Mouse (Mus musculus): ENCODE measurements around the gene Metap2.

Metap2 gene

GRCm38 (mm10) chr10:93897043-93897646, at the start of gene Metap2:
Metap2 (minus strand) TSS chr10:93897093.
- no peak for DNase-seq

DNA sequence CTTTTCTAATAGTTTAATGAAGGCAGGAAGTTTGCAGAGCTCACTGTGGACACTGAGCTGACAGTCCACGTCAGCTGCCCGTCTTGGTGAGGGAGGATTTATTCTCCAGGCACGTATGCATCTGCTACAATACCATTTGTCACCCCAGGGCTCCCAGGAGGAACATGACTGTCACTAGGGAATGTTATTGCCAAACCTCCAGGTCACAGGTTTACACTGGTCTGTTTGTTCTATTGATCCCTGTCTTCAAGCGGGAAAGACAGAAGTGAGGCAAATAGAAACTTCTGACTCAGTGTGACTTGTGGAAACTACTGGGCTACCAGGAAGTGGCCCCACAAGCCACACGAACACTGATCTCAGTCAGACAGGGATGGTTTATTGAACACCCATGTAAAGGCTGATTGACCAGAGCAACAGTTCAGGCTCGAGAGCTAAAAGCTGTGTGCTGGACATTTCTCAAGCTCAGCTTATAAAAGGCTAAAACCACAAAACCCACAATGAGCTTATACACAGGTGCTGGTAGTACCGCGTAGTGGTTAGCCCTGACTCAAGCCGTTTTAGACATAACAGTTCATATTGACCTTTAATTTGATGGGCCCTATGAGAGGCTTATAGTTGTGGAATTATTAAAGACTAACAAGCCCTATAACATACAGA, 49.1 kb upstream of the Metap2 start:
- no peak for DNase-seq

DNA sequence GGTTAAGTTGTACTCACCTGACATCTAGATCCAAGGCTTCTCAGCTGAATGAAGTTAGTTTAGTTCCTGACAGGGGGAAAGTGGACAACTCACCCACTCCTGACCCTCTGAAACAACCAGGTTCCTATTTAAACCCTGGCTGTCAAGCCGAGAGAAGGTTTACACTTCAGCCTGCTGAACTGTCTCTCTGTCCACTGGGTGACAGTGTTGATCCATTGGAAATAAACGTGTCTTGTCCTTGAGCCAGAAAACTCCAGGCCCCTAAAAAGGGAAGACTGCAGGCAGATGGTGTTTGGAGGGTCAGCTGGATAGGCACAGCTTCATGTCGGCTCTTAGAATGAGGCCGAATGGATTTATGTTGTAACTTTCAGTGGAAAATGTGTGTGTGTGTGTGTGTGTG, 48.5 kb upstream of the Metap2 start:
- peak; percentile 27 to 29 for DNase-seq

DNA sequence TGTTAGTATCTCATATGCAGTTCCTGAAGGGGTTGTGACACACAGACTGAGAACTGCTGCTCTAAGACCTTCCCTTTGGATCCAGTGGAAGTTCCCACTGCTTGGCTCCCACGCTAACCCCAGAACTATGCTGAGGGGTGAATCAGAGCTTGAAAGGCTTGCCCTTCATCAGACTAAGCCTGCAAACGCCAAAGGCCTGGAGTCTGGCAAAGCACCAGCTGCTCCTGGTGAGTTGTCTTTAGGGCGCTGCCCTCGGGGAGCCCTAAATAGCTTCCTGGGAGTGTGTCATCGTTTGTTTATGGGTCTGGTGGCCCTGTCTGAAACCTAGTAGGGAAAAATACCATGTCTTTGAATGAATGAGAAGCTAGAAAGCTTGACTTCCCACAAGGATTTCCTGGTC, 47.3 kb upstream of the Metap2 start:
- peak in 1 of 2 experiments; percentile 8 for DNase-seq

- no peak for DNase-seq
These were observed 43.4 kb upstream of the Metap2 start for GRCm38 (mm10) chr10:93940279-93940678.

DNA sequence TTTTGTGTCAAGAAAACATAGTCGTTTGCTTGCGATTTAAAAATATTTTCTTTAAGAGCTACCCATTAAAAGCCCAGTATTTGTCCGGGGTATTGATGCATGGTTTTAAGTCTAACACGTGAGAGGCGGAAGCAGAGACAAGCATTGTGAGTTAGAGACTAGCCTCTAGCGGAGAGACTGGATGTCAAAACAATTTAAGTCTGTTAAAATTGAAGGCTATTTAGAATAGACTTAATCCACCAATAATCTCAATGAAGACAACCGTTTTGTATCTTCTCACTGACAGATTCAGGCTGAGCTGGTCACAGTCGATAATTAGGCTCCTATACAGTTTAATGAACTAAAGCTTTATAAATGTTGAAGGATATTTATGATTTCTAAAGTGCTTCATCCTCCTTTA, 42.8 kb upstream of the Metap2 start:
- no peak for DNase-seq

DNA sequence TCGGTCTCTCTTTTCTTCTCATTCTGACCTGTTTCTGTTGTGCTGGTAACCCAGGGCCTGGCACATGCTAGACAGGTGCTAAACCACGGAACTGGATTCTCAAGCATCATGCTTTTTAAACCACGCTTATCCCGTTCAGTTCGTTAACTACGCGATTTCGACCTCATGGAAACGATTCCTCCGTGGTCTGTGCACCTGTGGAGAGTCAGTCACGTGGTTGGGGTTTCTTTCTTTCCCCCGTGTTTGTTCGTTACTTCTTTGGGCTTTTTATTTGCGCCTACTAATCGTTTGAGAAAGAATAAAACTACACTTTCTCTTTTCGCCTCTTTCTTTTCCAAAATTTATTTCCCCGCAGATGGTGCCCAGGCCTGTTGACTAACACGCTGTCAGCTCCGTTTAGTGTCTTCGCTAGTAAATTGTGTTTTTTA, 42.0 kb upstream of the Metap2 start:
- no peak for DNase-seq

DNA sequence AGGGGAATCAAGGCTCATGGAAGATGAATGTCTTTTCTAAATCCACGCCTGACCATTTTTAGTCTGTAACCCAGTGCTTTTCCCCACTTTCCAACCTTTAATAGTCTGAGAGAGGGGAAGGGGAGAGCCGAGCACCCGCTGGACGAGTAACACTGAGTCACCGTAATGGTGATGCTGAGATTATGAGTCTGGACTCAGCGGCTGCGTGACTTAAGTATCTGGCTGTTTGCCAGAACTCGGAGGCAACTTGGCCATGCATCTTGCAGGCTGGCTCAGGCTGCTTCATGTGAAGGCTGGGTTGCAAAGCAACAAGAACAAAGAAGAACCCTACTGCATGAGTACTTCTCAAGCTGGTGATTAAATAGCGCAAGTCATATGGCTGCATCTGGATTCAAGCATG, 37.1 kb upstream of the Metap2 start:
- peak in 1 of 2 experiments; percentile 8 for DNase-seq

GRCm38 (mm10) chr10:93932861-93933260, 36.0 kb upstream of the Metap2 start:
- DNase-seq, result no peak

GRCm38 (mm10) chr10:93932020-93932419, 35.1 kb upstream of the Metap2 start:
- no peak for DNase-seq

DNA sequence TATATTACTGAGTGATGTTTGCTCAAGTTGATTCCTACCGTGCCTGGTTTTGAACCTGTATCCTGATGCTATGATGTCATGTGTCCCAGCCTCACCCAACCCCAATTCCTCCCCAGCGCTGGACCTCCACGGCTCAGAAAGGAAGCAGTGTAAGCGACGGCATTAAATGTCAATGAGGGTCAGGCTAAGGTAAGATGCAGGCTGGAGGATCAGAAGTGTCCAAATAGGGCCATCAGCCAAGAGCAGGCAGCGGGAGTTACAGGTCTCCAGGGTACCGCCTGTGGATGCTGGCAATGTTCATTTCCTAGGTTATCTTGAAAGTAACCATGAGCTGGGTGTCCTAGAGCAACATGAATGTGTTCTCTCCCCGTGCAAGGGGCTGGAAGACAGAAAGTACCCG, 34.5 kb upstream of the Metap2 start:
- DNase-seq, result no peak

DNA sequence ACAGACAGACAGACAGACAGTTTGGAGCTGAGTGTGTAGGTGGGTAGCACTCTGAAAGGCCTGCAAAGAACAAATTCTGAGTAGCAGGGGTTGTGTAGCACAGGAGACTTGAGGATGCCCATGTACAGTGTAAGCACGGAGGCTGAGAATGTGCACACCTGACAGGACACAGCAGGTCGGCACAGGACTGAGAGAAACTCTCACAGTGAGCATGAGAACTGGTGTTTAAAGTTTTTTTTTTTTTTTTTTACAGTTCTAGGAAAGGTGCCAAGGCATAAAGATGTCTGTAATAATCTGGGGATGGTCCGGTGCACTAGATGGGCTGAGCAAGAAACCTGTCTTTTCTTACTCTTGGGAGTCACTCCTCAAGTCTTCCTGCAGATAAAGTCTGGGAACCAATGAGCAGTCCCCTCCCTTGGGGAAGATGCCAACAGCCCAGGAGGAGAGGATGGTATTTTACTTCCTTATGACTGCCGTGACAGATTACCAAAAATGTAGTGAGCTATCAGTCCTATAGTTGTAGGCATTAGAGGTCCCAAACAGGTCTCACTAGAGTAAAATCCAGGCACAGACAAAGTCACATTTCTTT, 33.4 kb upstream of the Metap2 start:
- DNase-seq, result no peak

DNA sequence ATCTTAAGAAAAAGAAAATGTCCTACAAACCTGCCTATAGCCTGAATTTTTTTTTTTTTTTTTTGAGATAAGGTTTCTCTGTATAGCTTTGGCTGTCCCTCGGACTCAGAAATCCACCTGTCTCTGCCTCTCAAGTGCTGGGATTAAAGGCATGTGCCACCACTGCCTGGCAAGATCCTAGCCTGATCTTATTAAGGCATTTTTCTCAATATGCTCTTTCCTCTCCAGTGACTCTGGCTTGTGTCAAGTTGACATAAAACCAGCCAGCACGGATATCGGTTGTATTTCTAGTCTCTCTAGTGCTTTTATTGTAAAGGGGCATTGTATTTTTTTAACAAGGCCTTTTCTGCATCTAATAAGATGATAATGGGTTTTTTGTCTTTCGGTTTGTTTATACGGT, 27.8 kb upstream of the Metap2 start:
- DNase-seq, result no peak

- no peak for DNase-seq
These were observed 24.3 kb upstream of the Metap2 start for GRCm38 (mm10) chr10:93921160-93921559.

DNA sequence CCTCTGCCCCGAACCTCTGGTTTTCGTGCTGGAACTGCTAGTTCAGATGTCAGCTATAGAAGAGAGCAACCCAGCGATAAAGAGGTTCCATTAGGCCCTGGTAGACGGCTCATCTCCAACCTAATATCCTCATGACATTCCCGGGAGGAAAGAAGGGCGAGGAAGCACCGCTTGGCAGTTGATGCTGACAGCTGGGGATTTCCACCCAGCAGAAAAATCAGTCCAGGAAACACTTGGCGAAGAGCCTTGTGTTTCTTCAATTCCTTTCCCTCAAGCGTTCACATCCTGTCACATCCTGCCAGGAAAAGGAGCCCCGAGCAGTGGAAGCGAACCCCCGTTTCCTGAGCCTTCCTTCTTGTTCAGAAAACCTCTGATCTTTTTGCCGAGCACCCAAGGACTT, 22.3 kb upstream of the Metap2 start:
- DNase-seq, result peak; percentile 53 to 57

- DNase-seq, result peak; percentile 67 to 73
These were observed 21.8 kb upstream of the Metap2 start for GRCm38 (mm10) chr10:93918701-93919100.

GRCm38 (mm10) chr10:93918087-93918486, 21.2 kb upstream of the Metap2 start:
- no peak for DNase-seq

DNA sequence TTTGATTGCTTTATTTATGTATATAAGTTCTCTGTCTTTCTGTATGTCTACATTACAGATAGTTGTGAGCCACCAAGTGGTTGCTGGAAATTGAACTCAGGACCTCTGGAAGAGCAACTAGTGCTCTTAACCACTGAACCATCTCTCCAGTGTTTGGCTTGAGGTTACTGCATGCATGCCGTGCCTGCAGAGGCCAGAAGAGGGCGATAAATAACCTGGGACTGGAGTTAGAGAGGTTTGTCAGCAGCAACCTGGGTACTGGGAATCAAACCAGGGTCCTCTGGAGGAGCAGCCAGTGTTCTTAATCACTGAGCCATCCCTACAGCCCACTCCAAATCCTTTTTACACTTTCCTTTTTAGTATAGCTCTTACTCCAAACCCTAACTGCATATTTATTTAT, 19.9 kb upstream of the Metap2 start:
- DNase-seq, result peak in 1 of 2 experiments; percentile 14

- DNase-seq, result no peak
These were observed 18.8 kb upstream of the Metap2 start for GRCm38 (mm10) chr10:93915531-93916275.

- DNase-seq, result no peak
These were observed 16.6 kb upstream of the Metap2 start for GRCm38 (mm10) chr10:93913525-93913924.

- no peak for DNase-seq
These were observed 16.0 kb upstream of the Metap2 start for GRCm38 (mm10) chr10:93912917-93913316.

DNA sequence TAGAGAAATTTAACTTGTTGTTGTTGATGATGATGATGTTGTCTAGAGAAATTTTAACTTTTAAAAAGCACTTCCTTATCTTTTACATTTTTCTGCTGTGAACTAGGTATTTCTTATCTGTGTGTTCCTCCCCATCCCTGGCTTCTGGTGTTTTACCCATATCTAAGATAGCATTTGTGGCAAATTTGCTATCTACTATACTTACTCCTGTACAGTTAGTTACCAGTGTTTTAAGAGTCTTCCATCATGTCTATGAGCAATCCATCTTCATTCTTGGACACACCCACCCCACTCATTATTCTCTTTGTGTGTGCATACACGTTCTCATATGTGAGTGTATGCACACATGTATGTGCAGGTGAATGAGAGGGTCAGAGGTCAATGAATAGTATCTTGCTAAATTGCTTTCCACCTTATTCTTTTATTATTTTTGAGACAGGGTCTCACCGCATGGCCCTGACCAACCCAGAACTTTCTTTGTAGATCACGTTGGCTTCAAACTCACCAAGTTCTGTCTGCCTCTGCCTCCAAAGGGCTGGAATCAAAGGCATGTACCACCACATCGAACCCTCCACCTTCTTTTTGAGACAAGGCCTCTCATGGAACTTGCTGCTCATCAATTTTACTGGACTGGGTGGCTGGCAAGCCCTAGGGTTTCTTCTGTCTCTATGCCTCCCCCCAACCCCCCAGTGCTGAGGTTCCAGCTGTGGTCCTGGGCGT, 15.4 kb upstream of the Metap2 start:
- no peak for DNase-seq

DNA sequence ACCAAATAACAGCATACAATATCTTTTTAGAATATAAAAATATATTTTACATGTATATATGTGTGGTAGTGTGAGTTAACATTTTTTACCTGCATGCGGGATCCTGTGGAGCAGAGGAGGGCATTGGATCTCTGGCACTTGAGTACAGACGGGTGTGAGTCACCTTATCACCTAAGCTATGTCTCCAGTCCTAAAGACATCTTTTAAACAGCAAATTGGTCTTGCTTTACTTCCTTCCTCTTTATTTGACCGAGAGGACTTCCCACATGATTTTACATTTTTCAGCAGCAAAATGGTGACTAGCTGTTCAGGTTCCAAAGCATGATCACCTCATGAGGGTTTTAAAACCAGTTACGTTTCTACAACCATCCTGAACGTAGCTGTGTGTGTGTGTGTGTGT, 14.4 kb upstream of the Metap2 start:
- no peak for DNase-seq
